ENCODE assay signal across 10 mouse cellular contexts in genomic region chr10:85539510-85540120, GRCm38 (mm10).
DNase-seq lines count a peak whose midpoint lies in the region; ATAC-seq and TF ChIP-seq lines count a peak whose summit lies in the region.
"Had no signal": no experiment of that assay in that cellular context is flagged by ENCODE, and none has a peak within 500 bp of the region (broad histone marks: within the 10 kb centered on the region; RNA-seq: fewer than 3 reads in every experiment).

No protein-coding gene starts in this region.

- H3K27me3 ChIP-seq in forebrain, embryonic 13.5 days: no peaks in the 10 kb centered on the region
- no peaks in the 10 kb centered on the region for H3K27me3 ChIP-seq in midbrain, embryonic 13.5 days
- H3K27me3 ChIP-seq: kidney, embryonic 15.5 days; liver, embryonic 13.5 days had no signal

- H3K4me2 ChIP-seq in forebrain, embryonic 13.5 days: no peak overlapping the region
- no peak overlapping the region for H3K4me2 ChIP-seq in midbrain, embryonic 13.5 days (replicated peaks)
- H3K4me2 ChIP-seq: kidney, embryonic 15.5 days; liver, embryonic 13.5 days had no signal

- peak; percentile 20; the same call in 1 of the 2 replicates for TF ChIP-seq CTCF in gastrocnemius, adult 2 months (IDR thresholded peaks at IDR 0.05)

- H3K4me1 ChIP-seq in forebrain, embryonic 13.5 days: peaks cover 25% of the 10 kb centered on the region
- H3K4me1 ChIP-seq in midbrain, embryonic 13.5 days (replicated peaks): peaks cover 26% of the 10 kb centered on the region
- H3K4me1 ChIP-seq: liver, embryonic 13.5 days had no signal

- no peak overlapping the region; the same call in 1 of the 2 replicates for H3K9ac ChIP-seq in forebrain, embryonic 13.5 days
- H3K9ac ChIP-seq in midbrain, embryonic 13.5 days (replicated peaks): 0 out of 2 replicates have a peak overlapping the region, but pooled peaks have one; percentile 7
- H3K9ac ChIP-seq: kidney, embryonic 15.5 days; liver, embryonic 13.5 days had no signal

- no peaks in the 10 kb centered on the region for H3K9me3 ChIP-seq in forebrain, embryonic 13.5 days (replicated peaks)
- H3K9me3 ChIP-seq in midbrain, embryonic 13.5 days: no peaks in the 10 kb centered on the region
- H3K9me3 ChIP-seq: kidney, embryonic 15.5 days; liver, embryonic 13.5 days had no signal

- H3K4me3 ChIP-seq in gastrocnemius, adult 2 months: no peak overlapping the region
- no peak overlapping the region for H3K4me3 ChIP-seq in forebrain, embryonic 13.5 days
- H3K4me3 ChIP-seq in midbrain, embryonic 13.5 days (replicated peaks): no peak overlapping the region
- H3K4me3 ChIP-seq: kidney, embryonic 15.5 days; liver, embryonic 13.5 days had no signal

- WGBS in forebrain, embryonic 13.5 days: 7% methylated on average over 8 of the region's 8 CpGs
- 8% methylated on average over 8 of the region's 8 CpGs for WGBS in midbrain, embryonic 13.5 days

- DNase-seq in gastrocnemius, adult 2 months: no peak
- no peak for DNase-seq in gastrocnemius, postnatal 36 days
- peak; percentile 99 for DNase-seq in ES-CJ7 (ENCODE audit: low read depth, low spot score)
- DNase-seq in left cerebral cortex, postnatal 25 days (ENCODE audit: low spot score in 2 of 2): no peak
- DNase-seq in thymus, adult 18-20 months: no peak
- DNase-seq: liver, embryonic 13.5 days had no signal

- no peak overlapping the region for H3K27ac ChIP-seq in gastrocnemius, adult 2 months
- H3K27ac ChIP-seq in forebrain, embryonic 13.5 days: peak overlapping the region; percentile 53
- peak overlapping the region; percentile 57 for H3K27ac ChIP-seq in midbrain, embryonic 13.5 days
- H3K27ac ChIP-seq: kidney, embryonic 15.5 days; liver, embryonic 13.5 days had no signal

- no peaks in the 10 kb centered on the region for H3K36me3 ChIP-seq in forebrain, embryonic 13.5 days (ENCODE audit: poor library complexity, severe bottlenecking)
- no peaks in the 10 kb centered on the region for H3K36me3 ChIP-seq in midbrain, embryonic 13.5 days
- H3K36me3 ChIP-seq: kidney, embryonic 15.5 days; liver, embryonic 13.5 days had no signal

- ATAC-seq in forebrain, embryonic 13.5 days: peak; percentile 59
- peak; percentile 69 for ATAC-seq in midbrain, embryonic 13.5 days
- ATAC-seq in frontal cortex, adult (ENCODE audit: low TSS enrichment): no peak

- intact Hi-C loops in gastrocnemius, adult 2 months (cut with DNase I): no loop called here
- intact Hi-C loops in gastrocnemius, postnatal 36 days (cut with DNase I): no loop called here
- intact Hi-C loops in left cerebral cortex, postnatal 25 days (cut with DNase I): no loop called here
